In the genomic region with DNA sequence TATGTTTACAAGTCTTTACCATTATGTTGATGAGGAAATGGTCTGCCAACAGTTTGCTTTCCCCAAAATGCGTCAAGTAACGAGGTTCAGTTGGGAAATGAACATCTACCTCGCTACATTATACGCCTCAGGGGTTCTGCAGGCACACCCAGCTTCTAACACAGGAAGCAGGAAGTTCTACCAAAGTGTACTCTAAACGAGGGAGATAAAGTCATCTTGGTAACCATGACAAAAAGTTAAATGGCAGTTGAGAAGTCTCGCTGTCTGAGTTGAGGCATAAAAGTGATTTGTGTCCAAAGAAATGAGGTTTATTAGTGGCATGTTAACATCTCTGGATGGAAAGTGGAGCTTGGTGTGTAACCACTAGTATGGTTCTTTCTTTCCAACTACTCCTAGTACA, we compare ENCODE assay signal across 19 mouse cellular contexts.
"Had no signal": no experiment of that assay in that cellular context is flagged by ENCODE, and none has a peak within 500 bp of the region (broad histone marks: within the 10 kb centered on the region; RNA-seq: fewer than 3 reads in every experiment).

No protein-coding gene starts in this region.

- H3K36me3 ChIP-seq: kidney, embryonic 15.5 days; limb, embryonic 12.5 days; limb, embryonic 15.5 days; midbrain, embryonic 12.5 days; midbrain, embryonic 15.5 days; neural tube, embryonic 13.5 days had no signal

- ATAC-seq: liver, postnatal 0 days; lung, postnatal 0 days; midbrain, embryonic 15.5 days had no signal

- H3K4me3 ChIP-seq: kidney, embryonic 15.5 days; limb, embryonic 12.5 days; limb, embryonic 15.5 days; midbrain, embryonic 12.5 days; midbrain, embryonic 15.5 days; neural tube, embryonic 13.5 days had no signal

- H3K9ac ChIP-seq: kidney, embryonic 15.5 days; limb, embryonic 12.5 days; limb, embryonic 15.5 days; liver, embryonic 14.5 days; liver, postnatal 0 days; lung, embryonic 14.5 days; midbrain, embryonic 12.5 days; midbrain, embryonic 15.5 days; neural tube, embryonic 13.5 days had no signal

- H3K9me3 ChIP-seq: kidney, embryonic 15.5 days; limb, embryonic 12.5 days; limb, embryonic 15.5 days; midbrain, embryonic 12.5 days; midbrain, embryonic 15.5 days; neural tube, embryonic 13.5 days had no signal

- H3K27ac ChIP-seq: kidney, embryonic 15.5 days; limb, embryonic 12.5 days; limb, embryonic 15.5 days; liver, embryonic 14.5 days; macrophage; midbrain, embryonic 12.5 days; midbrain, embryonic 15.5 days; neural tube, embryonic 13.5 days had no signal

- DNase-seq: kidney, adult 8-10 months; kidney, postnatal 10 days; kidney, postnatal 4 days; left cerebral cortex, postnatal 4 days; liver, postnatal 0 days; lung, embryonic 14.5 days; retina, postnatal 1 day; right cerebral cortex, postnatal 25 days; thymus, postnatal 25 days had no signal

- H3K27me3 ChIP-seq: kidney, embryonic 15.5 days; limb, embryonic 12.5 days; limb, embryonic 15.5 days; midbrain, embryonic 15.5 days; neural tube, embryonic 13.5 days had no signal

- H3K4me2 ChIP-seq: kidney, embryonic 15.5 days; limb, embryonic 12.5 days; limb, embryonic 15.5 days; liver, embryonic 11.5 days; lung, embryonic 14.5 days; midbrain, embryonic 12.5 days; midbrain, embryonic 15.5 days; neural tube, embryonic 13.5 days had no signal

- H3K4me1 ChIP-seq: kidney, embryonic 15.5 days had no signal
